Mouse (Mus musculus): ENCODE results near the gene Olfr750. TPM values are rescaled to one million over a fixed set of nuclear protein-coding genes. Genes with fewer than 3 reads are reported as not detected.

Olfr750 gene
- polyA plus RNA-seq, 1 experiment from 2014 or later, result not detected

GRCm38 (mm10) chr14:51081035-51081434 is 6.8 kb upstream of the Olfr750 start:
- 88% methylated on average over 2 of the region's 2 CpGs for WGBS
- Histone ChIP-seq H3K4me2 (no peak overlapping the region), H3K4me1 (ENCODE audit: control insufficient read depth, insufficient read depth, low read length) (peaks cover 9% of the 10 kb centered on the region), H3K36me3 (ENCODE audit: control insufficient read depth, insufficient read depth, low read length) (no peaks in the 10 kb centered on the region), H3K9ac (ENCODE audit: low read length) (no peak overlapping the region), H3K27me3 (ENCODE audit: control insufficient read depth, insufficient read depth, low read length) (no peaks in the 10 kb centered on the region), H3K4me3 (ENCODE audit: low read depth, low read length) (no peak overlapping the region), H3K27ac (ENCODE audit: low read depth, low read length) (no peak overlapping the region), H3K9me3 (ENCODE audit: control insufficient read depth, low read length) (no peaks in the 10 kb centered on the region)
- ATAC-seq (ENCODE audit: low FRiP score) (no peak), DNase-seq (ENCODE audit: low spot score, missing footprints) (no peak)

DNA sequence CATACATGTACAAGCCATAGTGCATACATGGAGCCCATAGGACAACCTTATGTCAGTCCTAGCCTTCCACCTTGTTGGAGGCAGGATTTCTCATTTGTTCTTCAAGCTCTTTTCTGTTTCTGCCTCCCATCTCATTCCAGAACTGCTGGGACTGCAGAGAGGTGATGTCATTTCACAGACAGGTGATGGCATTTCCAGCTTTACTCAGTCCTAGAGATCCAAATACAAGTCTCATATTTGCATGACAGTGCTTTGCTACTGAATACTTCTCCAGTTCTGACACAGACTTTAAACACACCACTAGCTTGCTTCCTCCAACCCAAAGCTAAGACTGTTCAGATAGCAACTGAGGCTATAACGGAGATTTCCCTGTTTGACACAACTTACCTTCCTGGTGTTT is 4.9 kb upstream of the Olfr750 start:
- Histone ChIP-seq H3K36me3 (ENCODE audit: control insufficient read depth, insufficient read depth, low read length) (no peaks in the 10 kb centered on the region), H3K4me2 (no peak overlapping the region), H3K9me3 (ENCODE audit: control insufficient read depth, low read length) (no peaks in the 10 kb centered on the region), H3K27ac (ENCODE audit: low read depth, low read length) (no peak overlapping the region), H3K27me3 (ENCODE audit: control insufficient read depth, insufficient read depth, low read length) (no peaks in the 10 kb centered on the region), H3K4me3 (ENCODE audit: low read depth, low read length) (no peak overlapping the region), H3K4me1 (ENCODE audit: control insufficient read depth, insufficient read depth, low read length) (peaks cover 9% of the 10 kb centered on the region), H3K9ac (ENCODE audit: low read length) (no peak overlapping the region)
- 82% methylated on average over 1 of the region's 1 CpGs for WGBS
- ATAC-seq (ENCODE audit: low FRiP score) (no peak), DNase-seq (ENCODE audit: low spot score, missing footprints) (no peak)

DNA sequence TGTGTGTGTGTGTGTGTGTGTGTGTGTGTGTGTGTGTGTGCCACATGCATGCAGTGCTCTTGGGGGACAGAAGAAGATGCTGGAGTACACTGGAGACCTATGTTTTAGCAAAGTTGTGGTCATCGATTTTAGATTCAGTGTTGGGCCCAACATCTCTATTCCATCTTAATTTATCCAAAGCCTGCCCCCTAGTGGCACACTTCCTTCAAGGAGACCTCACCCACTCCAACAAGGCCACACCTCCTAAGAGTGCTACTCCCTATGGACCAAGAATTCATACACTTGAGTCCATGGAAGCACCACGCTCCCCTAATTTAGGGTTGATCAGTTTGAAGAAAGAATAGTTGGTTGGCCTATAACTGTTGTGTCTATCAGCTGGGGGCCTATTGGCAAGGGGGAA is 4.6 kb downstream of the Olfr750 start:
- no peak for DNase-seq (ENCODE audit: low spot score, missing footprints)
- Histone ChIP-seq H3K4me3 (ENCODE audit: low read depth, low read length) (no peak overlapping the region), H3K36me3 (ENCODE audit: control insufficient read depth, insufficient read depth, low read length) (no peaks in the 10 kb centered on the region), H3K9ac (ENCODE audit: low read length) (no peak overlapping the region), H3K4me1 (ENCODE audit: control insufficient read depth, insufficient read depth, low read length) (no peaks in the 10 kb centered on the region), H3K4me2 (no peak overlapping the region), H3K9me3 (ENCODE audit: control insufficient read depth, low read length) (no peaks in the 10 kb centered on the region), H3K27me3 (ENCODE audit: control insufficient read depth, insufficient read depth, low read length) (no peaks in the 10 kb centered on the region), H3K27ac (ENCODE audit: low read depth, low read length) (no peak overlapping the region)
- 89% methylated on average over 2 of the region's 2 CpGs for WGBS
- ATAC-seq (ENCODE audit: low FRiP score), result no peak

DNA sequence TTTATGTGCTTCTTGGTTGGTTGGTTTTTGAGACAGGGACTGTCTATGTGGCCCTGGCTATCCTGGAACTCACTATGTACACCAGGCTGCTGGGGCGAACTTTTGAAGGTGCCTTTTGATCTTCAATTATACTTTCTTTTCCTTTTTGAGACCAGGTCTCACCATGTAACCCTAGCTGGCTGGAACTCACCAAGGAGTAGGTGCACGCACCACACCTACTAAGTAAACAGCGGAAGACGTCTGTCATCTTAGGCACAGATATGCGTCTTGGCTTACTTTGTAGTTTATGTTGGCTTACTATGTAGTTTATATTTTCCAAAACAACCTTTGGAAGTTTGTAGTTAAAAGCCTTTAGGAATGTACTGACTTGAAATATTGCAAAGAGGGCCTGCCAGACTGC is 5.3 kb downstream of the Olfr750 start:
- 92% methylated on average over 5 of the region's 5 CpGs for WGBS
- H3K4me1 ChIP-seq (ENCODE audit: control insufficient read depth, insufficient read depth, low read length), result no peaks in the 10 kb centered on the region
- no peak overlapping the region for H3K27ac ChIP-seq (ENCODE audit: low read depth, low read length)
- no peaks in the 10 kb centered on the region for H3K36me3 ChIP-seq (ENCODE audit: control insufficient read depth, insufficient read depth, low read length)
- ATAC-seq (ENCODE audit: low FRiP score) (no peak), DNase-seq (ENCODE audit: low spot score, missing footprints) (no peak)
- H3K4me2 ChIP-seq, result no peak overlapping the region
- H3K9ac ChIP-seq (ENCODE audit: low read length), result no peak overlapping the region
- no peaks in the 10 kb centered on the region for H3K27me3 ChIP-seq (ENCODE audit: control insufficient read depth, insufficient read depth, low read length)
- H3K4me3 ChIP-seq (ENCODE audit: low read depth, low read length), result no peak overlapping the region
- H3K9me3 ChIP-seq (ENCODE audit: control insufficient read depth, low read length), result no peaks in the 10 kb centered on the region

DNA sequence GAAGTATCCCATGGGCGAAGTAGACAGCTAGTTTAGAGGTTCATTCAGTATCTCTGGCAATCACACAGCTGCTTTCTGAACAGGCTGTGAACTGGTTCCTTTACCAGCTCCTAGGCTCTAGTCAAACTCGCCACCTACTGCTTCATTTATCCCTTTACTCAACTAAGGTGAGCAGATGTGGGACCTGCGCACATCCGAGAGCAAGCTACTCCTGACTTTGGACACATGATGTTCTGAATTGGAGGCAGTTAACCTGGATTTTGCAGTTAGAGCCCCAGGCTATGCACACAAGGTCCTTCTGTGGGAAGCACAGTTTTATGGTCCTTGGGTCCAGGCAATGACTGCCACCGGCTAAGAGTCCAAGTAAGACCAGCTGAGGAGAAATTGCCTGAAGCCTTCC is 13.5 kb downstream of the Olfr750 start:
- ATAC-seq (ENCODE audit: low FRiP score), result no peak
- 86% methylated on average over 5 of the region's 5 CpGs for WGBS
- Histone ChIP-seq H3K4me3 (ENCODE audit: low read depth, low read length) (no peak overlapping the region), H3K4me2 (no peak overlapping the region), H3K4me1 (ENCODE audit: control insufficient read depth, insufficient read depth, low read length) (no peaks in the 10 kb centered on the region), H3K27me3 (ENCODE audit: control insufficient read depth, insufficient read depth, low read length) (no peaks in the 10 kb centered on the region), H3K27ac (ENCODE audit: low read depth, low read length) (no peak overlapping the region), H3K9me3 (ENCODE audit: control insufficient read depth, low read length) (no peaks in the 10 kb centered on the region), H3K36me3 (ENCODE audit: control insufficient read depth, insufficient read depth, low read length) (no peaks in the 10 kb centered on the region), H3K9ac (ENCODE audit: low read length) (no peak overlapping the region)
- DNase-seq (ENCODE audit: low spot score, missing footprints), result peak; percentile 59

GRCm38 (mm10) chr14:51057401-51057831 is 16.8 kb downstream of the Olfr750 start, which contains the start of gene Rnase12:
Gene Rnase12, minus strand, starts transcription at chr14:51057661.
- H3K36me3 ChIP-seq (ENCODE audit: control insufficient read depth, insufficient read depth, low read length), result no peaks in the 10 kb centered on the region
- no peaks in the 10 kb centered on the region for H3K9me3 ChIP-seq (ENCODE audit: control insufficient read depth, low read length)
- DNase-seq (ENCODE audit: low spot score, missing footprints) (peak; percentile 77), ATAC-seq (ENCODE audit: low FRiP score) (no peak)
- H3K4me1 ChIP-seq (ENCODE audit: control insufficient read depth, insufficient read depth, low read length), result peaks cover 8% of the 10 kb centered on the region
- H3K4me2 ChIP-seq, result no peak within 1 kb of the TSS
- H3K9ac ChIP-seq (ENCODE audit: low read length), result no peak within 1 kb of the TSS
- WGBS, result 76% methylated on average over 9 of the region's 9 CpGs
- no peak within 1 kb of the TSS for H3K4me3 ChIP-seq (ENCODE audit: low read depth, low read length)
- no peaks in the 10 kb centered on the region for H3K27me3 ChIP-seq (ENCODE audit: control insufficient read depth, insufficient read depth, low read length)
- H3K27ac ChIP-seq (ENCODE audit: low read depth, low read length), result no peak within 1 kb of the TSS

- WGBS, result 20% methylated on average over 13 of the region's 13 CpGs
- DNase-seq (ENCODE audit: low spot score, missing footprints), result peak; percentile 88
- H3K4me3 ChIP-seq (ENCODE audit: low read depth, low read length), result no peak overlapping the region
Measured at GRCm38 (mm10) chr14:51054243-51055237, 19.7 kb downstream of the Olfr750 start.

GRCm38 (mm10) chr14:51053176-51053575 is 21.1 kb downstream of the Olfr750 start:
- H3K4me1 ChIP-seq (ENCODE audit: control insufficient read depth, insufficient read depth, low read length), result peaks cover 8% of the 10 kb centered on the region
- no peak overlapping the region for H3K27ac ChIP-seq (ENCODE audit: low read depth, low read length)
- no peaks in the 10 kb centered on the region for H3K36me3 ChIP-seq (ENCODE audit: control insufficient read depth, insufficient read depth, low read length)
- H3K4me2 ChIP-seq, result no peak overlapping the region
- no peak overlapping the region for H3K9ac ChIP-seq (ENCODE audit: low read length)
- ATAC-seq (ENCODE audit: low FRiP score) (no peak), DNase-seq (ENCODE audit: low spot score, missing footprints) (peak; percentile 82)
- H3K9me3 ChIP-seq (ENCODE audit: control insufficient read depth, low read length), result no peaks in the 10 kb centered on the region
- 46% methylated on average over 5 of the region's 5 CpGs for WGBS
- H3K27me3 ChIP-seq (ENCODE audit: control insufficient read depth, insufficient read depth, low read length), result no peaks in the 10 kb centered on the region
- H3K4me3 ChIP-seq (ENCODE audit: low read depth, low read length), result no peak overlapping the region

More at GRCm38 (mm10) chr14:51054243-51055237, 19.7 kb downstream of the Olfr750 start:
- Histone ChIP-seq H3K27me3 (ENCODE audit: control insufficient read depth, insufficient read depth, low read length) (no peaks in the 10 kb centered on the region), H3K36me3 (ENCODE audit: control insufficient read depth, insufficient read depth, low read length) (no peaks in the 10 kb centered on the region), H3K9me3 (ENCODE audit: control insufficient read depth, low read length) (no peaks in the 10 kb centered on the region), H3K9ac (ENCODE audit: low read length) (no peak overlapping the region; the same call in 1 of the 2 replicates), H3K4me1 (ENCODE audit: control insufficient read depth, insufficient read depth, low read length) (peaks cover 8% of the 10 kb centered on the region), H3K27ac (ENCODE audit: low read depth, low read length) (no peak overlapping the region), H3K4me2 (0 out of 2 replicates have a peak overlapping the region, but pooled peaks have one; percentile 6)
- peak; percentile 68 for ATAC-seq (ENCODE audit: low FRiP score)

DNA sequence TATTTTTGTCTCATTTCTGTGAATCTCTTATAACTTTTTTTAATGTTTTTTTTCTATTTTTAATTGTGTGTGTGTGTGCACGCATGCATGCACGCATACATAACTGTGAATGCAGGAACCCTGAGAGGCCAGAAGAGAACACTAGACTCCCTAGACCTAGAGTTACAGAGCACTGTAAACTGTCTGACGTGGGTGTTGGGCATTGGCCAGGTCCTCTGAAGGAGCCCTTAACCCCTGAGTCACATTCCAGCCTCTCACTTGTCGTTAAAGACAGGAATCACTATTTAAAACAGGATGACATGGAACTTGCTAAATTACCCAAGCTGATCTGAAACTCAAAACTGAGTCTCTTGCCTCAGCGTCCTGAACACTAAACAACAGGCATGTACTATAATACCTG is 22.3 kb downstream of the Olfr750 start:
- H3K4me3 ChIP-seq (ENCODE audit: low read depth, low read length), result no peak overlapping the region
- DNase-seq (ENCODE audit: low spot score, missing footprints) (peak; percentile 75), ATAC-seq (ENCODE audit: low FRiP score) (no peak)
- 69% methylated on average over 5 of the region's 5 CpGs for WGBS
- H3K27me3 ChIP-seq (ENCODE audit: control insufficient read depth, insufficient read depth, low read length), result no peaks in the 10 kb centered on the region
- H3K4me1 ChIP-seq (ENCODE audit: control insufficient read depth, insufficient read depth, low read length), result peaks cover 8% of the 10 kb centered on the region
- H3K4me2 ChIP-seq, result no peak overlapping the region
- no peaks in the 10 kb centered on the region for H3K9me3 ChIP-seq (ENCODE audit: control insufficient read depth, low read length)
- no peak overlapping the region for H3K27ac ChIP-seq (ENCODE audit: low read depth, low read length)
- H3K36me3 ChIP-seq (ENCODE audit: control insufficient read depth, insufficient read depth, low read length), result no peaks in the 10 kb centered on the region
- no peak overlapping the region for H3K9ac ChIP-seq (ENCODE audit: low read length)

All from midbrain, embryonic 11.5 days (tissue).